Mouse (Mus musculus) right cerebral cortex, postnatal 14 days (tissue): ENCODE results near the gene Cfb.
"Not testable (repeated sequence)": the region's sequence is repeated elsewhere in the genome, so short reads cannot be mapped to it uniquely, and the experiment has no call there.

Source experiments
- DNase-seq: peaks from one replicate; pipeline ENCODE4 v3.0.0; 2022

Gene Cfb

GRCm38 (mm10) chr17:34836155-34836855 lies 26.0 kb downstream of the Cfb start:
- no peak for DNase-seq

GRCm38 (mm10) chr17:34830776-34831175 lies 31.5 kb downstream of the Cfb start:
- DNase-seq = not testable (repeated sequence)

DNA sequence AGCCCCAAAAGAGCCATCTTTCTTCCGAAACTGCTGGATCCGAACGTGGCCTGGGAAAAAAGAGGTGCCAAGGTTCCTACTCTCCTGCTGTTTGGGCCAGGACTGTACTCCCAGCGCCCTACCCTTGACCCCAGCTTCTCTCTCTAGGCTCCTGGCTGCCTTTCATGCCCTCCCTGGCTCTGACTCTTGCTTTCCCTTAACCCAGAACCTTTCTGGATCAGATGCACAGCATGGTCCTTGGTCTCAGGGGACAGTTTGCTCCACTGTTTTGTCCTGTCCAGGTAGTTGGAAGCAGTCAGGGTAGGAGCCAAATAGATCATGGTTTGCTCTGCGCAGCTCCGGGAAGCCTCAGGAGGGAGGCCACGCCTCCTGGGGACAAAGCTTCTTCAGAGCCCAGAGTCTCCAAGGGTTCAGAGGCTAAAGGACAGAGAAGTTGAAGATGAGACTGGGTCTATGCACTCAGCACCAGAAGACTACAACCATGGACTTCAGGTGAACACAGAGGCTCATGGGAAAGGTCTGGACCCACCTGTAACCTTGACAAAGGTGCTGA lies 47.4 kb downstream of the Cfb start:
- no peak for DNase-seq

DNA sequence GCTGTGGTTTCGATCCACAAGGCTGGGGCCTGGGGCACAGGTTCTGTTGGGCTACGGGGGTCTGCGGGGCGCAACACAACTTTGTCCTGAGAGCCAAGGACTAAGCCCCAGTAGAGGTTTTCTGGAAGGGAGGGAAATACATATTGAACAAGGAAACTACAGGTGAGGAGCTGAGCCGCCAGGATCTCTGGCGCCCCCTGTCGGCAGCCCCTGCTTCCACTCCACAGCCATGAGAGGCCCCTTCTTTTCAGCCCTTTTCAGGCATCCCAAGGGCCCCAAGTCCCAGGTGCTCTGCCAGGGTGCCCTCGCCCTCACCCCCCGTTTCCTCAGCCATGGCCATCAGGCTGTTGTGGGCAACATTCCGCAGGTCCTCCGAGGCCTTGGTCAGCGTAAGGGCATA lies 48.6 kb downstream of the Cfb start:
- DNase-seq = peak; percentile 42

DNA sequence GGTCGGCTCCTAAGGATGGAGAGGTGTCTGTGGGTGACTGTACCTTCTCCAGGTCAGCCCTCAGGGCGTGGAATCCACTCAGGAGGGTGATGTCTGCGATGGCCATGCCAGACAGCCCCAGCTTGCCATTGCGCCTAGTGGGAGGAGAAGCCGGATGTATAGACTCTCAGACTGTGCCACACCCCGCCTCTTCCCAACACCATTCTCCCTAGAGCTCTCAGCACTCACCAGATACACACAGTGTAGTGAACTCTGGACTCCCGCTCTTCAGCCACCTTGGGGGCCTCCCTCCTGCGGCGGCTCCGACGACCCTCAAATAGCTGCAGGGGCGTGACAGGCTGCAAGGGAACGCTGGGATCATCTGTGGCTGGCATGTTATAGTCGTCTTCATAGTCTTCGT lies 51.0 kb downstream of the Cfb start:
- DNase-seq = no peak

- DNase-seq = not testable (repeated sequence)
Measured at GRCm38 (mm10) chr17:34810811-34811210, 51.5 kb downstream of the Cfb start.

- not testable (repeated sequence) for DNase-seq
Measured at GRCm38 (mm10) chr17:34810411-34810810, 51.9 kb downstream of the Cfb start.

DNA sequence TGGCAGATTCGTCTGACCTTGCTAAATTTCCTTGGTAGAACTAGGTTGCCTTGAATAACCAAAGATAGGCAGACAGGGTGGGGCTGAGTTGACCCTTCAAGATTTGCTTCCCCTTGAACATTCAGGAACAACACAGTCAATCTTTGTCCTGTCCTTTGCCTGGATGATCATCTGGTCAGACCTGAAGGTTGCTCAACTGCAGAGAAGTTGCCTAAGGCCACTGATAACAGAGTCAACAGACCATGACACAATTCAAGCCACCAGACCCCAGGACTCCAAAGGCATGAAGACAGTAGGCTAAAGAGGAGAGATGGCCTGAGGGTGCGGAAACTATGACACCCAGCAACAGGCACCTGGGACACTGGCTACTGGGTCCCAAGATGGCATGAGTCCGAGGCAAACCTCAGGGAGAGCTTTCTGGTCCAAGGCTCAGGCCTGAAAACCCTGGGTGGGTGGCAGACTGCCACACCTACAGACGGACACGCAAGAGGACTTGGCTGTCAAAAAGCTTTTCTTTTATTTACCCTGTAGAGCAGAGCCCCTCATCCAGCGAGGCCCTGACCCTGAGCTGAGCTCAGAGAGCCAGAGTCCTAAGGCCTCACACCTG lies 53.6 kb downstream of the Cfb start:
- no peak for DNase-seq

- DNase-seq = no peak
Measured at GRCm38 (mm10) chr17:34807176-34807575, 55.1 kb downstream of the Cfb start.
